Mouse (Mus musculus) MEL (cell line): Measurements from ENCODE around the gene Tbc1d5. TPM values are rescaled to one million over a fixed set of nuclear protein-coding genes. Genes with fewer than 3 reads are reported as not detected.

Experiments used
- DNase-seq: peaks from one replicate; pipeline ENCODE4 v3.0.0; 2011; ENCODE audit warnings: low read depth, low spot score
- H3K27ac ChIP-seq: 2 replicates; pipeline ENCODE4 v1.5.1; 2012; ENCODE audit warnings: low read depth, mild to moderate bottlenecking, control low read depth, low read length, moderate library complexity; ENCODE audit not compliant: control insufficient read depth
- H3K27me3 ChIP-seq, 2 experiments: fragments of 150-350 bp in 1 of 2; sonication (generic) in 1 of 2; 2 replicates each; pipeline ENCODE4 v1.6.1; 2012; ENCODE audit warnings: low read length in 2 of 2, mild to moderate bottlenecking in 2 of 2, improper control_type of control experiment in 1 of 2, moderate library complexity in 1 of 2; ENCODE audit not compliant: insufficient read depth in 2 of 2, control insufficient read depth in 1 of 2
- H3K36me3 ChIP-seq, 2 experiments: 2 replicates each; pipeline ENCODE4 v1.6.1; 2012 to 2014; ENCODE audit warnings: low read length in 2 of 2, improper control_type of control experiment in 1 of 2, inconsistent platforms in 1 of 2, mild to moderate bottlenecking in 1 of 2; ENCODE audit not compliant: insufficient read depth in 2 of 2, control insufficient read depth in 1 of 2
- H3K4me1 ChIP-seq, 2 experiments: fragments of 150-350 bp in 1 of 2; sonication (generic) in 1 of 2; 2 replicates each; pipeline ENCODE4 v1.6.1; 2012; ENCODE audit warnings: low read length in 2 of 2, improper control_type of control experiment in 1 of 2, mild to moderate bottlenecking in 1 of 2; ENCODE audit not compliant: insufficient read depth in 2 of 2, control insufficient read depth in 1 of 2
- H3K4me3 ChIP-seq, 2 experiments: fragments of 150-350 bp in 1 of 2; sonication (generic) in 1 of 2; 2 replicates each; pipeline ENCODE4 v1.5.1; 2012; ENCODE audit warnings: low read depth in 2 of 2, low read length in 2 of 2, mild to moderate bottlenecking in 2 of 2, moderate library complexity in 2 of 2, control low read depth in 1 of 2, improper control_type of control experiment in 1 of 2; ENCODE audit not compliant: control insufficient read depth in 1 of 2, insufficient read depth in 1 of 2
- H3K79me2 ChIP-seq: 2 replicates; pipeline ENCODE4 v1.6.1; 2012; ENCODE audit warnings: mild to moderate bottlenecking, low read length, moderate library complexity; ENCODE audit not compliant: control insufficient read depth, poor library complexity, insufficient read depth
- H3K9ac ChIP-seq: 2 replicates; pipeline ENCODE4 v1.6.1; 2012; ENCODE audit warnings: low read depth, mild to moderate bottlenecking, control low read depth, low read length, moderate library complexity; ENCODE audit not compliant: control insufficient read depth, poor library complexity, severe bottlenecking
- H3K9me3 ChIP-seq: fragments of 150-350 bp; sonication (generic); replicated peaks from 2 replicates; pipeline ENCODE4 v1.6.1; 2012; ENCODE audit warnings: mild to moderate bottlenecking, low read length, improper control_type of control experiment, moderate library complexity; ENCODE audit not compliant: insufficient read depth
- BHLHE40 ChIP-seq: IDR thresholded peaks from 2 replicates; pipeline ENCODE4 v1.6.1; 2012; ENCODE audit warnings: low read depth, mild to moderate bottlenecking, inconsistent platforms, low read length, improper control_type of control experiment, borderline replicate concordance
- CHD1 ChIP-seq: IDR thresholded peaks from 2 replicates; pipeline ENCODE4 v1.6.1; 2012; ENCODE audit warnings: low read depth, mild to moderate bottlenecking, inconsistent platforms, low read length, improper control_type of control experiment
- E2F4 ChIP-seq: IDR thresholded peaks from 2 replicates; pipeline ENCODE4 v1.6.1; 2011; ENCODE audit warnings: low read depth, low read length, improper control_type of control experiment, borderline replicate concordance
- ELF1 ChIP-seq: IDR thresholded peaks from 2 replicates; pipeline ENCODE4 v1.6.1; 2014; ENCODE audit warnings: low read depth, mild to moderate bottlenecking, inconsistent platforms, low read length, improper control_type of control experiment, moderate library complexity
- EP300 ChIP-seq, 2 experiments: IDR thresholded peaks; 2 replicates each; pipeline ENCODE4 v1.6.1; 2011; ENCODE audit warnings: improper control_type of control experiment in 2 of 2, low read length in 2 of 2, low read depth in 1 of 2, mild to moderate bottlenecking in 1 of 2
- GABPA ChIP-seq: IDR thresholded peaks from 2 replicates; pipeline ENCODE4 v1.6.1; 2012; ENCODE audit warnings: low read depth, mild to moderate bottlenecking, inconsistent platforms, low read length, improper control_type of control experiment, moderate library complexity
- GATA1 ChIP-seq: IDR thresholded peaks from 2 replicates; pipeline ENCODE4 v1.6.1; 2011; ENCODE audit warnings: low read depth, low read length, improper control_type of control experiment
- JUND ChIP-seq: IDR thresholded peaks from 2 replicates; pipeline ENCODE4 v1.6.1; 2011; ENCODE audit warnings: low read depth, mild to moderate bottlenecking, improper control_type of control experiment, low read length
- KAT2A ChIP-seq: conservative IDR thresholded peaks from 2 replicates; pipeline ENCODE4 v1.6.1; 2012; ENCODE audit warnings: low read depth, low read length, improper control_type of control experiment, inconsistent platforms
- MAFK ChIP-seq: IDR thresholded peaks from 2 replicates; pipeline ENCODE4 v1.6.1; 2011; ENCODE audit warnings: low read depth, mild to moderate bottlenecking, low read length, improper control_type of control experiment, borderline replicate concordance
- MAX ChIP-seq: IDR thresholded peaks from 2 replicates; pipeline ENCODE4 v1.6.1; 2011; ENCODE audit warnings: low read length, improper control_type of control experiment
- MEF2A ChIP-seq: IDR thresholded peaks from 2 replicates; pipeline ENCODE4 v1.6.1; 2014; ENCODE audit warnings: low read depth, mild to moderate bottlenecking, inconsistent platforms, low read length, improper control_type of control experiment; ENCODE audit not compliant: poor library complexity, insufficient replicate concordance, severe bottlenecking; ENCODE audit errors: extremely low read depth
- NELFE ChIP-seq: IDR thresholded peaks from 2 replicates; pipeline ENCODE4 v1.6.1; 2011; ENCODE audit warnings: low read depth, low read length, improper control_type of control experiment
- NRF1 ChIP-seq: IDR thresholded peaks from 2 replicates; pipeline ENCODE4 v1.6.1; 2014; ENCODE audit warnings: low read depth, mild to moderate bottlenecking, inconsistent platforms, low read length, improper control_type of control experiment, moderate library complexity; ENCODE audit not compliant: poor library complexity, insufficient read depth, severe bottlenecking
- POLR2AphosphoS2 ChIP-seq: IDR thresholded peaks from 2 replicates; pipeline ENCODE4 v1.6.1; 2011; ENCODE audit warnings: low read length, improper control_type of control experiment
- POLR2AphosphoS5 ChIP-seq: IDR thresholded peaks from 2 replicates; pipeline ENCODE4 v1.6.1; 2012; ENCODE audit warnings: low read depth, borderline replicate concordance, mild to moderate bottlenecking, inconsistent platforms, low read length, moderate library complexity, mixed read lengths
- RAD21 ChIP-seq: IDR thresholded peaks from 2 replicates; pipeline ENCODE4 v1.6.1; 2011; ENCODE audit warnings: mild to moderate bottlenecking, low read depth, low read length, improper control_type of control experiment
- RCOR1 ChIP-seq: IDR thresholded peaks from 2 replicates; pipeline ENCODE4 v1.6.1; 2012; ENCODE audit warnings: low read depth, mild to moderate bottlenecking, inconsistent platforms, low read length, improper control_type of control experiment
- TAL1 ChIP-seq: IDR thresholded peaks from 2 replicates; pipeline ENCODE4 v1.6.1; 2012; ENCODE audit warnings: mild to moderate bottlenecking, inconsistent platforms, low read length, moderate library complexity, mixed read lengths
- TCF12 ChIP-seq: IDR thresholded peaks from 2 replicates; pipeline ENCODE4 v1.6.1; 2014; ENCODE audit warnings: low read depth, mild to moderate bottlenecking, inconsistent platforms, low read length, improper control_type of control experiment, moderate library complexity
- UBTF ChIP-seq: IDR thresholded peaks from 2 replicates; pipeline ENCODE4 v1.6.1; 2012; ENCODE audit warnings: low read depth, mild to moderate bottlenecking, inconsistent platforms, low read length, improper control_type of control experiment, moderate library complexity, borderline replicate concordance; ENCODE audit not compliant: insufficient read depth
- USF1 ChIP-seq: IDR thresholded peaks from 2 replicates; pipeline ENCODE4 v1.6.1; 2014; ENCODE audit warnings: low read depth, mild to moderate bottlenecking, inconsistent platforms, low read length, improper control_type of control experiment, moderate library complexity
- USF2 ChIP-seq, 2 experiments: IDR thresholded peaks; 2 replicates each; pipeline ENCODE4 v1.6.1; 2011 to 2012; ENCODE audit warnings: improper control_type of control experiment in 2 of 2, low read length in 2 of 2, borderline replicate concordance in 1 of 2, inconsistent platforms in 1 of 2, low read depth in 1 of 2, mild to moderate bottlenecking in 1 of 2; ENCODE audit not compliant: insufficient read depth in 1 of 2
- ZC3H11A ChIP-seq: IDR thresholded peaks from 2 replicates; pipeline ENCODE4 v1.6.1; 2012; ENCODE audit warnings: low read depth, mild to moderate bottlenecking, inconsistent platforms, low read length, improper control_type of control experiment
- polyA plus RNA-seq, 2 experiments: library from polyadenylated mRNA; stranded (reverse) in 1 of 2; unstranded in 1 of 2; fragments of >175 nt in 1 of 2; fragments of >200 nt in 1 of 2; gene quantifications; 2 replicates each; pipeline versions ENCODE4 v1.2.1 to v1.2.4; 2012; ENCODE audit warnings: low replicate concordance in 2 of 2, low read depth in 1 of 2; ENCODE audit not compliant: insufficient read length in 2 of 2, insufficient read depth in 1 of 2, missing spikeins in 1 of 2
- total RNA-seq: library from RNA; depleted of rRNA; stranded (reverse); fragments of 300-350 nt; gene quantifications from 2 replicates; pipeline ENCODE4 v1.2.3, GENCODE M21; 2012

Tbc1d5 gene
- total and polyA plus RNA-seq, 3 experiments = 5.4 to 116 (median 8.2) TPM

GRCm38 (mm10) chr17:50922308-50922707 is 256.8 kb downstream of the Tbc1d5 start:
- Histone ChIP-seq H3K9ac (no peak overlapping the region), H3K79me2 (no peaks in the 10 kb centered on the region), H3K27ac (no peak overlapping the region), H3K27me3 (no peaks in the 10 kb centered on the region), H3K4me1 (no peaks in the 10 kb centered on the region), H3K9me3 (no peaks in the 10 kb centered on the region), H3K36me3 (peaks cover 0 to 2% of the 10 kb centered on the region in 2 experiments; a peak in 2 of 4 replicates), H3K4me3 (no peak overlapping the region)
- TF ChIP-seq E2F4 = no peak
- no peak for TF ChIP-seq EP300 (IDR thresholded peaks at IDR 0.05; ENCODE audit: low read depth in 1 of 2, low read length in 2 of 2)
- no peak for TF ChIP-seq RAD21
- no peak for TF ChIP-seq MEF2A
- TF ChIP-seq GABPA = no peak
- TF ChIP-seq TAL1 = no peak
- TF ChIP-seq CHD1 = no peak
- TF ChIP-seq UBTF = no peak
- no peak for TF ChIP-seq GATA1
- no peak for TF ChIP-seq RCOR1
- no peak for TF ChIP-seq POLR2AphosphoS2
- TF ChIP-seq USF1 = no peak
- no peak for TF ChIP-seq ELF1
- no peak for TF ChIP-seq USF2 (IDR thresholded peaks at IDR 0.05; ENCODE audit: borderline replicate concordance in 1 of 2, insufficient read depth in 1 of 2, low read depth in 1 of 2, low read length in 2 of 2)
- no peak for TF ChIP-seq TCF12
- no peak for TF ChIP-seq POLR2AphosphoS5
- no peak for TF ChIP-seq NELFE
- DNase-seq = no peak

GRCm38 (mm10) chr17:50915216-50915615 is 263.9 kb downstream of the Tbc1d5 start:
- Histone ChIP-seq H3K4me3 (no peak overlapping the region), H3K27ac (no peak overlapping the region), H3K27me3 (no peaks in the 10 kb centered on the region), H3K79me2 (no peaks in the 10 kb centered on the region), H3K9me3 (no peaks in the 10 kb centered on the region), H3K36me3 (peaks cover 0 to 4% of the 10 kb centered on the region in 2 experiments; a peak in 1 of 4 replicates), H3K4me1 (no peaks in the 10 kb centered on the region), H3K9ac (no peak overlapping the region)
- no peak for DNase-seq
- TF ChIP-seq POLR2AphosphoS2 = no peak
- no peak for TF ChIP-seq GABPA
- no peak for TF ChIP-seq GATA1
- no peak for TF ChIP-seq MEF2A
- no peak for TF ChIP-seq MAFK
- no peak for TF ChIP-seq JUND
- TF ChIP-seq E2F4 = no peak
- no peak for TF ChIP-seq RCOR1
- TF ChIP-seq CHD1 = no peak
- no peak for TF ChIP-seq ELF1
- TF ChIP-seq NRF1 = no peak
- no peak for TF ChIP-seq BHLHE40
- no peak for TF ChIP-seq ZC3H11A
- TF ChIP-seq MAX = no peak
- TF ChIP-seq KAT2A = no peak
- no peak for TF ChIP-seq NELFE
